Mouse (Mus musculus): Measurements from ENCODE around the gene Cadm2. TPM values are rescaled to one million over a fixed set of nuclear protein-coding genes. Genes with fewer than 3 reads are reported as not detected.

Gene Cadm2
- total RNA-seq, 2 experiments from 2014 or later: 0.20 to 1.3 TPM

DNA sequence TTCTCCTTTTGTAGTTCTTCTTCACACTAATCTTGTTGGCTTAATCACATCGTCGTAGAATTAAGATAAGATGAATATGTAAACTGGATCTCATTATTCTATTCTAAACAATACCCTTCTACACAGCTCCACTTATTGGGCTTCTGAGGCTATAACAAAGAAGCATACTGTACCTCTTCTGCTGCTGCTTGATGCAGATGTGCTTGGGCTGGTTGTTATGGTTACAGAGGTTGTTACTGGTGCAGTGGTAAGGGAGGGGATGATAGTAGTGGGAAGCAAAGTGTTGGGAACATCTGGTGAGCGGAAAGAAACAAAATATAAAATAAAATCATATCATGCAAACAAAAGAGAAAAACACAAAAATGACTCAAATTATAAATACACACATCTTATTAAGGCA lies 889.5 kb downstream of the Cadm2 start:
- no peak for DNase-seq

DNA sequence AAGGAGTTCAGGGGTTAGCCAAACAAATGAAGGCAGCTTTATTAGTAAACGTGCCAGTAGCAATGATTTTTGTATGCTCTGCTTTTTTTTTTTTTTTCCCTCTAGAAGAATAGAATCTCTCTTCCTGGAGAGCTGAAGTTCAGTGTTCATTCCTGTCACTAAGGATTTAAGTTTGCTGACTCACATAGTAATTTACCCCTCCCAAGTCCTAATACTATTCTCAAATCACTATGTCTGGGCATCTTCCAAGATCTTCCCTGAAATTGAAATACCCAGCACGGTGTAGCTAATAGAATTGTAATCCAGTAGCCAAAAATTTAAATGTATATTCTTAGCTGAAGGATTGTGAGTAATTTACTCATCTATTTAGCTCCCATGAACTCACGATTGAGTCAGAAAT lies 914.2 kb downstream of the Cadm2 start:
- DNase-seq: no peak

DNA sequence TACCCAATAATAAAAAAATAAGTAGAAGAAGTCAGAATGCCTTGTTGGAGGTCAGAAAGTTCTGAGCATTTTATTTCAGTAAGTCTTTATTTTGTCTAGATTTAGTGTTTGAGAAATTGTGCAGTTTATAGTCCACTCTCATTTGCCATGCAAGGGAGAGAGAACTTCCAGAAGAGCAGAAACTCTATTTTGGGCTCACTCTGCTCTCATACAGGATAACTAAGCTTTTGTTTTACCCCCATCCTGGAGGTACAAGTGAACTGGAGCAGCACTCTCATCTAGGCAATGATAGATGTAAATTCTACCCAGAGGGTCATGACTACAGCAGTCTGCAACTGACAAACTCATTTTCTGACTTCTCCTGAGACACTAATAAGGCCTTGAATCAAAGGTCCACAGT lies 925.9 kb downstream of the Cadm2 start:
- DNase-seq: no peak

DNA sequence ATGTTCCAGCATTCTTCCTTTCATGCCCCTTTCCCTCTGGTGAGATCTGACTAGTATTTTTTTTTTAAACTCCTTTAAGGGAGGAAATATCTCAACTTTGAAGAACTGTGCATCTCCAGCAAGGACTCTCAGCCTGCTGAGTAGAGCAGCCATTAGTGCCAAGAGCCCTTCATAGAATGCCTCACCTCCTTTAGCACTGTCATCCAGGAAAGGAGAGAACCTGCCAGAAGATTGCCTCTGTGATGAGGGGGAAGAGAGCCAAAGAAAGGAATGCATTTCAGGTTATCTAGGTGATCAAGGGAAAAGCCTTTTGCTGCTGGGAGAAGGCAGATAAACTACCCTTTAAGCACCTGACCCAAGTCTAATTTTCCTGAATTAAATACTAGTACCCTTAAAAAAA lies 943.5 kb downstream of the Cadm2 start:
- no peak for DNase-seq

DNA sequence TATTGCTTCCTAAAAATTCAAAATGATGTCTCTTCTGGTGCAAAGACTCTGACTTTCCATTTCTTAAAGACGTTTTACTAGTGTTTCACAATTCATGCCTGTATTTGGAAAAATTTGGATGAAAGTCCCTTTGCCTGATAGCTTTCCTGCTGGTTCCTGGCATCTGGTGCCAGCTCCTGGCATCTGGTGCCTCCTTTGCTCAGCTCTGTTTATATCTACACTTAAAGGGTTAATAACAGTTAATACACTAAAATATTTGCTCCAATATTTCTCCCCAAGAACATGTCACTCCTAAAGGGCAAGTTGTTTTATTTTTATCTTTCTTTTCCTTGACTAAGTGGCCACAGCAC lies 969.7 kb downstream of the Cadm2 start:
- no peak for DNase-seq

DNA sequence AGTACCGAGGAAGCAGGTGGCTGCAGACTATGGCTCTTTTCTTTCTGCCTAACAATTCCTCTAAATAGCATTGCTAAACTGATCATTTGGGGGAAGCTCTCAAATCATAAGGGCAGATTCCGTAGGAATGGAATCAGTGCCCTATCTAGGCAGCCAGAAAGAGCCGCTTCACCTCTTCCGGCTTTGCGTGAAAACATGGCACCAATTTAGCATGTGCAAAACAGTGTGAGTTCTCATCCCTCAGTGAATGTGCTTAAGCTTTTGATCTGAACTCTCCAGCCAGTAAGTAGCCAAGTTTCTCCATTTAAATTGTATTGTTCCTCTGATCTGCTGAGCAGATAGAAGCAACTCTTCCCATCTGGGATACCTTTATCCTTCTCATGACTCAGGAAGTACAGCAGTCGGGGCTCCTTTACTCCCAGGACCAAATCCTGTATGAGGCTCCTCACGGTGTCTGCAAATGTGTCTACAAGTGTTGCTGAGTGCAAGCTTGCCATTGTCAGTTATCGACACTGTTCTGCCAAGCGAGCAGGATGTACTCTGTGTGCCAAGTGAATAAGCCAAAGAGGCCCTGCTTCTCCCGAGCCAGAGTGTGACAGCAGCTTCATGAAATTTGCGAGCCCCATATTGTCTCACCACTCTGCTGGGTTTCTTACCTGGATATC lies 970.2 kb downstream of the Cadm2 start:
- DNase-seq: no peak

DNA sequence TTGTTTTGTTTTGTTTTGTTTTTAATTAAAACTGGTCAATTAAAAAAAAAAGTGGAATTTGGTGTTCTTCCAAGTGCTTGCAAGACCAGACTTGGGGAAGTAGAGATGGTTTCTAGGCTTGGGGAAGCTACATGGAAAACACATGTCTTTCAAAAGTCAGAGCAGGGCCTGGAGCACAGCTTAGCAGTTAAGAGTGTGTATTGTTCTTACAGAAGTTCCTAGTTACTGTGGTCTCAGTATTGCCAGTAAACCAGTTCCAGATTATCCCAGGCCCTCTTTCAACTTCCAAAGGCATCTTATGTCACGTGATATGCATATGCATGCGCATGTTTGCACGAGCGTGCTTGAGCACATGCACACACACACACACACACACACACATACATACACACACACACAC lies 972.9 kb downstream of the Cadm2 start:
- DNase-seq: no peak

DNA sequence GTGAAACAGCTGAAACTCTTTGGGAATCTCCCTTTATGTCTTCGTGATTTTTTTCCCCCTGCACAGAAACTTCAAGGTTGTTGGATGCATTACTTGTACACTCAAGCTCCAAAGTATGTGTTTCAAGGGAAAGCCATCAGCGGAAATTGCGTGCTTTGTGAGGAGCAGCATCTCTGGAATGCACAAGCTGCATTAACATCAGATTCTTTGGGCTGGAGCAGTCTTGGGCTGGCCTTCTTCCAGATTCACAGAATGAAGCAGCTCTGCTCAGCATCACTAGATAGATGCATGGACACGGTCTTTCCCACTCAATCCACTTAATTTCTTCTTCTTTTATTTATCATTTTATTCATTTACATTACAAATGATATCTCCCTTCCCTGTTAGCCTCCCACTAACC lies 977.1 kb downstream of the Cadm2 start:
- no peak for DNase-seq

DNA sequence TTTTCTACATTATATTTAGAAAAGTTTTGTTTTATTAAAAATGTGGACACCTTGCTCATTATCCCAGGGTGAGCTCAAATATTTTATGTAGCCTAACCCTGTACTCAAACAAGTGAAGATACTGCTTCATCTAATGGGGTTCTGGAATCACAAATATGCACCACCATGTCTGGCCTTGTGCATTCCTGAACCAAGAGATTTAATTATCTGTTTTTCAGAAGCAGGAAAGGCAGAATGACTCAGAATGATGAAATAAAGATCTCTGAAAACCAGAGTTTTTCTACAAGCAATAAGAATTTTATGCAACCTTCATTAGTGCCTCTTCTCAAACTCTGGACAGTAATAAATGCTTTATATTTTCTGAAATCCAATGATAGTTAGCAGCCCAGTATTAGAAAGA lies 993.2 kb downstream of the Cadm2 start:
- DNase-seq: no peak

DNA sequence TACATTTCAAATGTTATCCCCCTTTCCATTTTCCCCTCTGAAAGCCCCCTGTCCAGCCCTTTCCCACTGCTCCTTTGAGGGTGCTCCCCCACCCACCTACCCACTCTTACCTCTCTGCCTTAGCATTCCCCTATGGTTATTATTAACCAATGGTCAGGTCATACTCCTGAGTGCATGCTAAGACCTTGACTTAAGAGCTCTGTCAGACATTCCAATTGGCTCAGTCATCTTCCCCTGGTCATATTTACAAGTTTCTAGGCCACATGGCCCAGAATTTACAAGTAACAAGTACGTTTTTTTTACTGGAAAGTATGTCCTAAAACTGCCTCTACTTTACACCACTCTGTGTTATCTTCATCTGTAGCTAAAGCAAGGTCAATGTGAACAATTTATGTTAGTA lies 998.3 kb downstream of the Cadm2 start:
- no peak for DNase-seq

DNA sequence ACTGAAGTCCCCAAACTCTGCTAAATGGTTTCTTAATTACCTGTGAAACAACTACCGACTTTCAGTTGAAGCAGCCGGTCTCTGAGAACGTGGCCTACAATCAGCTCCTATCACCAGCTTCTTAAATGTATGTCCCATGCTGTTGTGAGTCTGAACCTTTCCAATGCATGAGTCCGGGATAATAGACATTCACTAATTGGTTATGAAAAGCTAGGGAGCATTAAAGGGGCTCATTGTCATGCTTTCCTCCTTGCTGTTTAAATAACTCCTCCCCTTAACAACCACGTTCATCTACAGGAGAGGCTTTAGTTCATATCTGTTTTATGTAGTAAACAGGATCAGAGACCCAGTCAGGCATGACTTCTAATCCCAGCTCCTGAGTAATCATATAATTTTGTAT lies 1008.1 kb downstream of the Cadm2 start:
- no peak for DNase-seq

All from gastrocnemius, postnatal 25 days (tissue).